ENCODE assay signal across 28 mouse cellular contexts in the genomic region with DNA sequence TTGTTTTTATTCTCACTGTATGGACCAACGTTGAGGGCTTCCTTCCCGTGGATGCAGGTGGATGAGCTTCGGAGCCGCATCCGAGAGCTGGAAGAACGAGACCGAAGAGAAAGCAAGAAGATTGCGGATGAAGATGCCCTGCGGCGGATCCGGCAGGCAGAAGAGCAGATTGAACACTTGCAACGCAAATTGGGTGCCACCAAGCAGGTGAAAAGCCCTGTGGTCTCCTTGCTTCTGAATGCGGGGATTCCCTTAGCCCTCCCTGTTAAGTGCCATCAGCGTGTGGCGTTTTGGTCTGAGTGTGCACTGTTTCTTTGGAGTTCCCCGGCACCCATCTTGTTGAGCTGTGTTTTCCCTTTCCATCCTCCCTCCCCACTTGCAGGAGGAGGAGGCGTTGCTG. TPM values are rescaled to one million over a fixed set of nuclear protein-coding genes. Genes with fewer than 3 reads are reported as not detected.
DNase-seq lines count a peak whose midpoint lies in the region; ATAC-seq and TF ChIP-seq lines count a peak whose summit lies in the region.
"Had no signal": no experiment of that assay in that cellular context is flagged by ENCODE, and none has a peak within 500 bp of the region (broad histone marks: within the 10 kb centered on the region; RNA-seq: fewer than 3 reads in every experiment).

No protein-coding gene starts in this region.

- H3K4me2 ChIP-seq in CH12.LX (ENCODE audit: insufficient read depth, low read depth, poor library complexity, severe bottlenecking): no peak overlapping the region
- no peak overlapping the region for H3K4me2 ChIP-seq in midbrain, embryonic 15.5 days

- H3K9ac ChIP-seq in CH12.LX (ENCODE audit: insufficient read depth, low read depth) (no peak overlapping the region), ES-E14 (ENCODE audit: insufficient read depth, low read depth, low read length, poor library complexity, severe bottlenecking) (peak overlapping the region; percentile 4; the same call in 1 of the 2 replicates)
- no peak overlapping the region for H3K9ac ChIP-seq in midbrain, embryonic 15.5 days

- WGBS in midbrain, embryonic 15.5 days: 94% methylated on average over 17 of the region's 17 CpGs

- ATAC-seq in midbrain, embryonic 15.5 days (replicated peaks): no peak
- ATAC-seq: activated CD4-positive, CD25-positive, alpha-beta regulatory T cell, adult 4 months; CD4-positive, CD25-positive, alpha-beta regulatory T cell, adult 4 months; Patski had no signal

- H3K79me2 ChIP-seq in CH12.LX (replicated peaks; ENCODE audit: control insufficient read depth, extremely low read depth, insufficient read depth, poor library complexity, severe bottlenecking): no peaks in the 10 kb centered on the region

- H3K36me3 ChIP-seq in CH12.LX (replicated peaks in 1 of 2; ENCODE audit: control insufficient read depth in 1 of 2, insufficient read depth in 1 of 2, low read length in 1 of 2): peaks cover 90 to 98% of the 10 kb centered on the region in 2 experiments
- peaks cover 100% of the 10 kb centered on the region for H3K36me3 ChIP-seq in E14TG2a.4 (ENCODE audit: insufficient read depth, low read length)
- H3K36me3 ChIP-seq in ES-E14 (ENCODE audit: control insufficient read depth, insufficient read depth, low read length, poor library complexity, severe bottlenecking): peaks cover 80% of the 10 kb centered on the region
- H3K36me3 ChIP-seq in midbrain, embryonic 15.5 days (replicated peaks): peaks cover 81% of the 10 kb centered on the region

- peak; percentile 88 for DNase-seq in heart, adult 11 months
- DNase-seq in heart, adult 8-10 months (ENCODE audit: low spot score): no peak
- DNase-seq in CH12.LX (ENCODE audit: extremely low read depth) (peak; percentile 58), ES-E14 (ENCODE audit: low read depth, low spot score) (no peak)
- DNase-seq in left cerebral cortex, postnatal 36 days (ENCODE audit: low spot score in 2 of 2): no peak
- DNase-seq in kidney, postnatal 4 days: no peak
- DNase-seq: adrenal gland, adult 2 months; adrenal gland, adult 8-10 months; adrenal gland, postnatal 10 days; adrenal gland, postnatal 14 days; adrenal gland, postnatal 25 days; adrenal gland, postnatal 36 days; B cell, adult 2 months; cerebellum, adult 11 months; cerebellum, adult 11-12 months; cerebellum, adult 18-20 months; cerebellum, adult 2 months; cerebellum, adult 8-10 months had no signal

- peak overlapping the region; percentile 33; the same call in 1 of the 2 replicates for H3K27ac ChIP-seq in CH12.LX (ENCODE audit: insufficient read depth, low read depth)
- H3K27ac ChIP-seq in ES-E14 (ENCODE audit: insufficient read depth, low read depth, low read length, poor library complexity, severe bottlenecking): no peak overlapping the region
- H3K27ac ChIP-seq in midbrain, embryonic 15.5 days: no peak overlapping the region

- intact Hi-C loops in left cerebral cortex, postnatal 36 days (cut with DNase I): no loop called here

- no peak for TF ChIP-seq POLR2A in CH12.LX (IDR thresholded peaks at IDR 0.05; ENCODE audit: low read depth, low read length)

- H3K4me3 ChIP-seq in CH12.LX (replicated peaks in 1 of 3; ENCODE audit: low read depth in 2 of 3, low read length in 2 of 3, poor library complexity in 1 of 3): peak overlapping the region in 1 of 3 experiments; percentile 53
- H3K4me3 ChIP-seq in E14TG2a.4 (replicated peaks; ENCODE audit: low read length): 0 out of 2 replicates have a peak overlapping the region, but pooled peaks have one; percentile 32
- H3K4me3 ChIP-seq in ES-E14 (ENCODE audit: insufficient read depth in 1 of 2, low read depth in 1 of 2, low read length in 2 of 2, poor library complexity in 1 of 2, severe bottlenecking in 1 of 2): no peak overlapping the region
- no peak overlapping the region for H3K4me3 ChIP-seq in midbrain, embryonic 15.5 days

- H3K27me3 ChIP-seq in CH12.LX (replicated peaks) (no peaks in the 10 kb centered on the region), E14TG2a.4 (ENCODE audit: insufficient read depth, low read length) (no peaks in the 10 kb centered on the region)
- H3K27me3 ChIP-seq in midbrain, embryonic 15.5 days (replicated peaks): no peaks in the 10 kb centered on the region
- H3K27me3 ChIP-seq: Patski had no signal

- TF ChIP-seq EP300 in CH12.LX (IDR thresholded peaks at IDR 0.05; ENCODE audit: low read length): no peak

- H3K4me1 ChIP-seq in CH12.LX (ENCODE audit: control insufficient read depth in 1 of 2, insufficient read depth in 2 of 2) (peaks cover 3 to 78% of the 10 kb centered on the region in 2 experiments; a peak in 3 of 4 replicates), E14TG2a.4 (replicated peaks; ENCODE audit: low read depth, low read length) (peaks cover 45% of the 10 kb centered on the region), ES-E14 (ENCODE audit: control insufficient read depth in 2 of 2, insufficient read depth in 2 of 2, low read length in 2 of 2, poor library complexity in 1 of 2) (no peaks in the 10 kb centered on the region)
- no peaks in the 10 kb centered on the region for H3K4me1 ChIP-seq in midbrain, embryonic 15.5 days

- H3K9me3 ChIP-seq in CH12.LX (replicated peaks; ENCODE audit: low read length): no peaks in the 10 kb centered on the region
- H3K9me3 ChIP-seq in E14TG2a.4 (ENCODE audit: low read length): no peaks in the 10 kb centered on the region
- no peaks in the 10 kb centered on the region for H3K9me3 ChIP-seq in ES-E14 (ENCODE audit: control insufficient read depth, insufficient read depth, low read depth, low read length)
- no peaks in the 10 kb centered on the region for H3K9me3 ChIP-seq in midbrain, embryonic 15.5 days
- H3K9me3 ChIP-seq: G1E had no signal

- dilution Hi-C loops in CH12.LX (cut with MboI; ENCODE audit: extremely low pct_ligation_motif_present, extremely low pct_unique_long_range_greater_than_20kb, low sequenced_read_pairs): no loop called here

- in situ Hi-C loops in CH12.LX (cut with MboI; ENCODE audit: low pct_ligation_motif_present, low pct_unique_long_range_greater_than_20kb, low sequenced_read_pairs): no loop called here
- in situ Hi-C loops in ES-E14 (cut with MboI; ENCODE audit: low sequenced_read_pairs in 2 of 2, unreplicated experiment in 2 of 2): no loop called here

- TF ChIP-seq RAD21 in CH12.LX (IDR thresholded peaks at IDR 0.05; ENCODE audit: low read depth, low read length): no peak

- TF ChIP-seq CTCF in CH12.LX (conservative IDR thresholded peaks at IDR 0.05 in 1 of 2, IDR thresholded peaks at IDR 0.05 in 1 of 2; ENCODE audit: low read depth in 2 of 2, low read length in 2 of 2) (no peak), E14TG2a.4 (conservative IDR thresholded peaks at IDR 0.05; ENCODE audit: low read length) (no peak)

TF ChIP-seq in CH12.LX, 34 proteins besides CTCF, POLR2A, EP300 and RAD21:
- 0 out of 2 replicates have a peak, but pooled peaks have one; percentile 9 for TF ChIP-seq BHLHE40 (IDR thresholded peaks at IDR 0.05; ENCODE audit: low read depth, low read length)
- no peak for TF ChIP-seq E2F4 (IDR thresholded peaks at IDR 0.05; ENCODE audit: insufficient replicate concordance, low read depth, low read length)

TF ChIP-seq in ES-E14, 5 proteins besides CTCF, POLR2A, EP300 and RAD21:
- no peak for TF ChIP-seq CHD2 (IDR thresholded peaks at IDR 0.05; ENCODE audit: low read depth, low read length)
- no peak for TF ChIP-seq MAFK (IDR thresholded peaks at IDR 0.05; ENCODE audit: insufficient read depth, low read depth, low read length)
- no peak for TF ChIP-seq HCFC1 (IDR thresholded peaks at IDR 0.05; ENCODE audit: borderline replicate concordance, insufficient read depth, low read length)
- no peak for TF ChIP-seq ZNF384 (IDR thresholded peaks at IDR 0.05; ENCODE audit: low read depth, low read length)
- no peak for TF ChIP-seq ZC3H11A (IDR thresholded peaks at IDR 0.05; ENCODE audit: borderline replicate concordance, low read depth, low read length)

RNA-seq across cellular contexts. Expression of gene Rnf40, which starts 8.2 kb away (rescaled TPM):
- 10 to 100 TPM; 38.1 to 42.6 (median 40.3) TPM for total RNA-seq in heart, adult 8-10 months (2022)
- 48.6 and 50.9 TPM in 2 replicates for total RNA-seq in CH12.LX (2012; rRNA removed)
- 39.3 and 40.6 TPM in 2 replicates for total RNA-seq in CH12.LX (2014; rRNA removed)
- 73.0 and 95.2 TPM in 2 replicates for polyA plus RNA-seq in CH12.LX (2012; ENCODE audit: insufficient read length, low read depth)
- total RNA-seq in ES-E14 (2012; rRNA removed): 71.0 and 94.9 TPM in 2 replicates
- total RNA-seq in left cerebral cortex, postnatal 36 days (2021): 10 to 100 TPM; 63.1 to 81.0 TPM
- 47.9 and 51.1 TPM in 2 replicates for polyA plus RNA-seq in midbrain, embryonic 15.5 days (2015; fragmentation: Nextera tagmentation; extraction: Ambion mirVana)

RNA-seq across cellular contexts. Expression of gene Ccdc189, which starts 8.4 kb away (rescaled TPM):
- total RNA-seq in heart, adult 8-10 months (2022): 10 to 100 TPM; 10.1 to 15.2 (median 14.4) TPM
- total RNA-seq in CH12.LX (2012; rRNA removed) (2.2 and 2.9 TPM in 2 replicates), CH12.LX (2014; rRNA removed) (2.2 and 2.9 TPM in 2 replicates), ES-E14 (2012; rRNA removed) (3.8 and 6.0 TPM in 2 replicates)
- polyA plus RNA-seq in CH12.LX (2012; ENCODE audit: insufficient read length, low read depth): 2.0 and 2.1 TPM in 2 replicates
- total RNA-seq in left cerebral cortex, postnatal 36 days (2021): 1 to 10 TPM; 9.3 to 9.7 TPM
- polyA plus RNA-seq in midbrain, embryonic 15.5 days (2015; fragmentation: Nextera tagmentation; extraction: Ambion mirVana): 10.8 and 10.9 TPM in 2 replicates

RNA-seq across cellular contexts. Expression of gene Zfp629, which starts 18.9 kb away (rescaled TPM):
- total RNA-seq in heart, adult 8-10 months (2022): 10 to 100 TPM; 19.9 to 23.4 (median 20.0) TPM
- total RNA-seq in CH12.LX (2012; rRNA removed): 2.4 and 3.2 TPM in 2 replicates
- total RNA-seq in CH12.LX (2014; rRNA removed): 0.38 and 0.59 TPM in 2 replicates
- 0.48 and 0.94 TPM in 2 replicates for polyA plus RNA-seq in CH12.LX (2012; ENCODE audit: insufficient read length, low read depth)
- 2.1 and 2.9 TPM in 2 replicates for total RNA-seq in ES-E14 (2012; rRNA removed)
- total RNA-seq in left cerebral cortex, postnatal 36 days (2021): 10 to 100 TPM; 22.1 to 24.7 TPM
- polyA plus RNA-seq in midbrain, embryonic 15.5 days (2015; fragmentation: Nextera tagmentation; extraction: Ambion mirVana): 25.5 and 26.6 TPM in 2 replicates

RNA-seq across cellular contexts. Expression of gene Phkg2, which starts 23.6 kb away (rescaled TPM):
- total RNA-seq in heart, adult 8-10 months (2022): 10 to 100 TPM; 12.1 to 20.9 (median 17.3) TPM
- 23.3 and 25.5 TPM in 2 replicates for total RNA-seq in CH12.LX (2012; rRNA removed)
- total RNA-seq in CH12.LX (2014; rRNA removed): 33.1 and 34.7 TPM in 2 replicates
- polyA plus RNA-seq in CH12.LX (2012; ENCODE audit: insufficient read length, low read depth): 65.0 and 67.2 TPM in 2 replicates
- 32.1 and 46.1 TPM in 2 replicates for total RNA-seq in ES-E14 (2012; rRNA removed)
- 10 to 100 TPM; 69.2 to 81.4 TPM for total RNA-seq in left cerebral cortex, postnatal 36 days (2021)
- polyA plus RNA-seq in midbrain, embryonic 15.5 days (2015; fragmentation: Nextera tagmentation; extraction: Ambion mirVana): 60.0 and 61.0 TPM in 2 replicates

RNA-seq across cellular contexts. Expression of gene Tmem265, which starts 35.6 kb away (rescaled TPM):
- not detected for total RNA-seq in heart, adult 8-10 months (2022)
- total RNA-seq in CH12.LX (2012; rRNA removed) (0.93 TPM in 1 of 2 replicates, not detected in the other), CH12.LX (2014; rRNA removed) (2.3 and 3.0 TPM in 2 replicates), ES-E14 (2012; rRNA removed) (5.0 TPM in 1 of 2 replicates, not detected in the other)
- polyA plus RNA-seq in CH12.LX (2012; ENCODE audit: insufficient read length, low read depth): not detected in 2 replicates
- total RNA-seq in left cerebral cortex, postnatal 36 days (2021): 1 to 10 TPM in 1 of 2 experiments, not detected in 1; 3.4 TPM
- 5.7 and 6.3 TPM in 2 replicates for polyA plus RNA-seq in midbrain, embryonic 15.5 days (2015; fragmentation: Nextera tagmentation; extraction: Ambion mirVana)
- total RNA-seq: adrenal gland, adult 18-20 months; adrenal gland, adult 2 months; adrenal gland, adult 8-10 months; adrenal gland, postnatal 10 days; adrenal gland, postnatal 14 days; adrenal gland, postnatal 25 days; adrenal gland, postnatal 36 days; adrenal gland, postnatal 4 days; MEL had no signal
- polyA plus RNA-seq: C2C12; cerebellum, adult 2 months; Patski had no signal

Comparison
In these comparisons a context has a peak if more than half of its experiments do, and no peak if none do; other contexts are left out.
1. DNase-seq: peak in heart, adult 11 months (single experiment) and CH12.LX (single experiment); none in heart, adult 8-10 months (single experiment), ES-E14 (single experiment), left cerebral cortex, postnatal 36 days (0 of 2) and kidney, postnatal 4 days (0 of 2).